Mouse (Mus musculus) lung, adult 2 months (tissue): ENCODE measurements around the gene Capn15.

ENCODE experiments used
- CTCF ChIP-seq: fragments of 200-500 bp; IDR thresholded peaks from 2 replicates; pipeline ENCODE4 v1.5.1; 2011; ENCODE audit warnings: mild to moderate bottlenecking, low read length, control low read depth; ENCODE audit not compliant: insufficient read depth
- POLR2A ChIP-seq: fragments of 200-500 bp; IDR thresholded peaks from 2 replicates; pipeline ENCODE4 v1.6.1; 2011; ENCODE audit warnings: low read depth, mild to moderate bottlenecking, control low read depth, low read length, borderline replicate concordance; ENCODE audit errors: extremely low read depth

DNA sequence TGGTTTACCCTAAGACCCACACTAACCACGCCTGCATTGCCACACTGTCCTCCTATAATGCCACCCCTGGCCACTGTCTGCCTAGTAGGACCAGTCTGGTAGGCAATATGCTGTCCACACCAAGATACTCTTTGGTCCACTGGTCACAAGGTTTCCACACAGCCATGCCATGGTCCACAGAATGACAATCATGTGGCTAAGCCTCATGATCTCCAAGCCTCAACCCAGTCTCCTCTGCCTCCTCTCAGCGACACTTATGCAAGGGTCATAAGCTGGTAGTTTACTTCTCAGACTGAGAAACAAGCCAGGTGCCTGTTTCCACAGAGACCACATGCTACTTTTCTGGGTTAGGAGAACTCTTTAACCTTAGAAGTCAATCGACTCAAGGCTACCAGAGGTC, 2.7 kb downstream of the Capn15 start:
- TF ChIP-seq POLR2A (no peak), CTCF (no peak)
